Mouse (Mus musculus): ENCODE measurements around the gene Tec. TPM values are rescaled to one million over a fixed set of nuclear protein-coding genes. Genes with fewer than 3 reads are reported as not detected.
A peak's percentile ranks its signal among the peaks of the same experiment; 100 is the strongest.

The Tec gene
- polyA plus RNA-seq, 1 experiment, result 3.9 TPM

GRCm38 (mm10) chr5:72748659-72749265 lies 119.5 kb downstream of the Tec start:
- no peak for DNase-seq (ENCODE audit: low read depth)
- no peak for TF ChIP-seq CTCF (IDR thresholded peaks at IDR 0.05; ENCODE audit: borderline replicate concordance, extremely low read depth, insufficient read depth, insufficient read length)

- DNase-seq (ENCODE audit: low read depth), result no peak
- no peak for TF ChIP-seq POLR2A (IDR thresholded peaks at IDR 0.05; ENCODE audit: borderline replicate concordance, extremely low read depth, insufficient read depth, insufficient read length, poor library complexity, severe bottlenecking)
- TF ChIP-seq CTCF (IDR thresholded peaks at IDR 0.05; ENCODE audit: borderline replicate concordance, extremely low read depth, insufficient read depth, insufficient read length), result no peak
These were observed 120.9 kb downstream of the Tec start for GRCm38 (mm10) chr5:72747384-72747783.

DNA sequence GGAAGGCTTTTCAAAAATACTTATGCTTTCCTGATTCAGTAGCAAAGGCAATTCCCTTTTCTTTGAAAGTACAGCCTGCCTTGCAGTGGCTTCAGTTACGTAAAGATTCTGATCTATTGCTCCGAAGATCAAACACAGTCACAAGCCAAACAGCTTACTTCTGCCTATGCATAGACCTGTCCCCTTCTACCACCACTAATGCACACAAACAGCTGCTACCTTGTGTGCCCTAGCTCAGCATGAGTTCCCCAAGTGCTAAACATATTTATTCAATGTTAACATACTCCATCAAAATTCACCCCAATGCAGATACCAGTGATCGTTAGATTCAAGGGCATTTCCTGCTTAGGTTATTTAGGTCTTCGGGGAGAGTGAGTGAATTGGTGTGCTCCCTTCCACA lies 121.8 kb downstream of the Tec start:
- no peak for DNase-seq (ENCODE audit: low read depth)
- TF ChIP-seq CTCF (IDR thresholded peaks at IDR 0.05; ENCODE audit: borderline replicate concordance, extremely low read depth, insufficient read depth, insufficient read length) (no peak), POLR2A (IDR thresholded peaks at IDR 0.05; ENCODE audit: borderline replicate concordance, extremely low read depth, insufficient read depth, insufficient read length, poor library complexity, severe bottlenecking) (no peak)

GRCm38 (mm10) chr5:72743103-72743502 lies 125.2 kb downstream of the Tec start:
- no peak for DNase-seq (ENCODE audit: low read depth)
- TF ChIP-seq CTCF (IDR thresholded peaks at IDR 0.05; ENCODE audit: borderline replicate concordance, extremely low read depth, insufficient read depth, insufficient read length) (no peak), POLR2A (IDR thresholded peaks at IDR 0.05; ENCODE audit: borderline replicate concordance, extremely low read depth, insufficient read depth, insufficient read length, poor library complexity, severe bottlenecking) (no peak)

DNA sequence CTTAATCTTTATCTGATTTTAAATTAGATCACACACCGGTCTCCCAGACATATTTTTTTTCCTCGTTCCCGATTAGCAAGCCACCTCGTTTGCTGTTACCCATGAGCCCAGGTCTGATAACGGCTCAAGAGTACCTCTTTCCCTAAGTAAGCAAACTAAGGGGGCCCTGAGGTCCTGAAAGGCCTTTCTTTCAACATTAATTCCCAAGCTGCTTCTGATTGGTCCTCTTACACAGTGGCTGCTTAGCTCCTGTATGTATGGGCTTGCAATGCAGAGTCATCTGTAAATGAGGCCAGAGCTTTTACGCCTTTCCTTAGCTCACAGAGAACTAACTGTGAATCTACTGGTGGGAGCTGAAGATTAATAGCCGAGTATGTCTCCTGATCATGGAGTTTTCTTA lies 131.4 kb downstream of the Tec start:
- TF ChIP-seq POLR2A (IDR thresholded peaks at IDR 0.05; ENCODE audit: borderline replicate concordance, extremely low read depth, insufficient read depth, insufficient read length, poor library complexity, severe bottlenecking), result no peak
- TF ChIP-seq CTCF (IDR thresholded peaks at IDR 0.05; ENCODE audit: borderline replicate concordance, extremely low read depth, insufficient read depth, insufficient read length), result no peak
- no peak for DNase-seq (ENCODE audit: low read depth)

DNA sequence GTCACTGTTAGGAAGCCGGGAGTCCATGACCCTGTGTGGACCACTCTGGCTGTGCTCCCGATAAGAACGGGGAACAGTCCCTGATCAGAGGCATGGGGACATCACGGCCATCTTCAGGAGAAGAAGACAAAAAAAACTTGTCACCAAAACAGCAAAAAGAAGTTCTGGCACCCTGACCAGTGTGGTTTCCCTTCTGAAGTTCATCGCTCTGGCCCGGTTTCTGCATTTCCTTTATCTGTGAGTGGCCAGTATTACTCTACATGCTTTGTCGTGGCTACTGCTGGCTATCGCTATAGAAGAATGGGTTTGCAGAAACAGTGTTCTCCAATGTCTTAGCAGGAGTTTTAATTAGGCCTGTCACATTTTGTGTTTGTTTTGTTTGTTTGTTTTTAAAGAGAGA lies 131.8 kb downstream of the Tec start:
- TF ChIP-seq POLR2A (IDR thresholded peaks at IDR 0.05; ENCODE audit: borderline replicate concordance, extremely low read depth, insufficient read depth, insufficient read length, poor library complexity, severe bottlenecking) (no peak), CTCF (IDR thresholded peaks at IDR 0.05; ENCODE audit: borderline replicate concordance, extremely low read depth, insufficient read depth, insufficient read length) (no peak)
- no peak for DNase-seq (ENCODE audit: low read depth)

DNA sequence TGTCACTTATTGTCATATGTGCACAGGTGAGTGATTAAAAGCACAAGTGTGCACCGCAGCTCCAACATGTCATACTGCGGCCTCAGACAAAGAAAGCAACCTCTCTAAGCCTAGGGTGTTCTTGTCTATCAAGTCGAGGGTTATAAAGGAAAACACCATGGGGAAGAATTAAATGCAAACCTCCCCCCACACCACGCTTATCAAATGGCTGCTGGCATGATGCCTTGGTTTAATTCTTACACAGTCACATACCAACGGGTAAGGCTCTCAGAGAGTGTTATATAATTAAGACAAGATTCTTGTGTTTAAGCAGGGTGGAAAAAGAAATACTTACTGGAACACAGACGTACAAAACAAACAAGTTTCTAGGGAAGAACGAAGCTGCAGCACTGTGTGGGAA lies 132.5 kb downstream of the Tec start:
- no peak for TF ChIP-seq CTCF (IDR thresholded peaks at IDR 0.05; ENCODE audit: borderline replicate concordance, extremely low read depth, insufficient read depth, insufficient read length)

GRCm38 (mm10) chr5:72732885-72733284 lies 135.4 kb downstream of the Tec start:
- TF ChIP-seq CTCF (IDR thresholded peaks at IDR 0.05; ENCODE audit: borderline replicate concordance, extremely low read depth, insufficient read depth, insufficient read length) (no peak), POLR2A (IDR thresholded peaks at IDR 0.05; ENCODE audit: borderline replicate concordance, extremely low read depth, insufficient read depth, insufficient read length, poor library complexity, severe bottlenecking) (no peak)
- DNase-seq (ENCODE audit: low read depth), result no peak

More for the DNA sequence above, 132.5 kb downstream of the Tec start:
- DNase-seq (ENCODE audit: low read depth), result no peak

GRCm38 (mm10) chr5:72725404-72725803 lies 142.9 kb downstream of the Tec start:
- TF ChIP-seq CTCF (IDR thresholded peaks at IDR 0.05; ENCODE audit: borderline replicate concordance, extremely low read depth, insufficient read depth, insufficient read length), result no peak
- no peak for TF ChIP-seq POLR2A (IDR thresholded peaks at IDR 0.05; ENCODE audit: borderline replicate concordance, extremely low read depth, insufficient read depth, insufficient read length, poor library complexity, severe bottlenecking)
- no peak for DNase-seq (ENCODE audit: low read depth)

DNA sequence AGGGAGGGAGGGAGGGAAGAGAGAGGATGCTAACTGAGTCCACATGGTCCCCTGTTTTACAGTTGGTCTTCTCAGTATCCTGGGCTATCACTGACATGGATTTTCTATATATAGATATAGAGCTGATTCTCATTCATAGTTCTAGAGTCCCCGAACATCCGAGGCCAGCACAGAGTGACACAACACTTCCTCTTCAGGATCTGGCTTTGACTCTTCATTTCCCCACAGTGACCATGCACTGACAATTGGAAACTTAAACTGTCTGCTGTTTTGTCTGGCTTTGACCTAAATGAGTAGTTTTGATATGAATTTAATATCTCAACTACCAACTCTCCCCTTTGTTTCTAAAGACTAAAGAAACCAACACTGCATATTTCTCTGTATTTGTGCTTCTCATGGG lies 144.9 kb downstream of the Tec start:
- TF ChIP-seq POLR2A (IDR thresholded peaks at IDR 0.05; ENCODE audit: borderline replicate concordance, extremely low read depth, insufficient read depth, insufficient read length, poor library complexity, severe bottlenecking), result no peak
- TF ChIP-seq CTCF (IDR thresholded peaks at IDR 0.05; ENCODE audit: borderline replicate concordance, extremely low read depth, insufficient read depth, insufficient read length), result no peak

GRCm38 (mm10) chr5:72720587-72720986 lies 147.7 kb downstream of the Tec start:
- DNase-seq (ENCODE audit: low read depth), result no peak
- TF ChIP-seq POLR2A (IDR thresholded peaks at IDR 0.05; ENCODE audit: borderline replicate concordance, extremely low read depth, insufficient read depth, insufficient read length, poor library complexity, severe bottlenecking) (no peak), CTCF (IDR thresholded peaks at IDR 0.05; ENCODE audit: borderline replicate concordance, extremely low read depth, insufficient read depth, insufficient read length) (no peak; the same call in 1 of the 2 replicates)

More for the DNA sequence above, 144.9 kb downstream of the Tec start:
- no peak for DNase-seq (ENCODE audit: low read depth)

DNA sequence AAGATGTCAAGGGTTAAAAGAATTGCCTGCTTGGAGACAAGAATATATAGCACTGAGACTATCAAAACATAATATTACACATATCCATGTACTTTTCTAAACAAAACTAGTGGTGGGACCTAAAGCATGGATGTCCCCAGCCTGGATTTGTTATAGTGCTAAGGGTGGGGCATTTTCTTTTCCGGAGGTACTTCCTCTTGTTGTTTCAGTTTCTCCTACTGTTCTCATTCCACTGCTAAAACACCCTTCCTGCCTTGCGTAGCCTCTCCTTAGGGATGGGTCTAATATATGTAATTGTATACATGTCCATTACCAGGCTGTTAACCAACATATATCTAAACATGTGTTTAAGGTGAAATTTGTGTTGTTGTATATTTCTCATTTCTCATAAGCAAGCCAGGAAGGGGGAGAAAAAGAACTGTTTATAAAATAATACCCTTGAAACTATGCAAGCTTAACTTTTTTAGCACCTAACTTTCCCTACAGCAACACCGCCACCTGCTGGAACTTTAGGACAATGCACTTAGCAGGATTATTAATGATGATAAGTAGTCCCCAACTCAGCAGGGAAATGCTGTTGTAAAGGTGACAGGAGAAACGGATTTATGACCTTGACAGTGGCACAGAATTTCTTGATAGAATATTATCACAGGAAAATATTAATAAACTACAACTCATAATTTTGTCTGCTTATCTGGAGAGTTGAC lies 157.6 kb downstream of the Tec start:
- TF ChIP-seq CTCF (IDR thresholded peaks at IDR 0.05; ENCODE audit: borderline replicate concordance, extremely low read depth, insufficient read depth, insufficient read length), result peak; percentile 70; the same call in 1 of the 2 replicates
- no peak for TF ChIP-seq POLR2A (IDR thresholded peaks at IDR 0.05; ENCODE audit: borderline replicate concordance, extremely low read depth, insufficient read depth, insufficient read length, poor library complexity, severe bottlenecking)

More for the DNA sequence above, 157.6 kb downstream of the Tec start:
- peak; percentile 83 for DNase-seq (ENCODE audit: low read depth)
